Mouse (Mus musculus): ENCODE data around the gene Fmnl1. TPM values are rescaled to one million over a fixed set of nuclear protein-coding genes. Genes with fewer than 3 reads are reported as not detected.

Fmnl1 gene
- polyA plus RNA-seq, 1 experiment from 2014 or later = 4.4 TPM

DNA sequence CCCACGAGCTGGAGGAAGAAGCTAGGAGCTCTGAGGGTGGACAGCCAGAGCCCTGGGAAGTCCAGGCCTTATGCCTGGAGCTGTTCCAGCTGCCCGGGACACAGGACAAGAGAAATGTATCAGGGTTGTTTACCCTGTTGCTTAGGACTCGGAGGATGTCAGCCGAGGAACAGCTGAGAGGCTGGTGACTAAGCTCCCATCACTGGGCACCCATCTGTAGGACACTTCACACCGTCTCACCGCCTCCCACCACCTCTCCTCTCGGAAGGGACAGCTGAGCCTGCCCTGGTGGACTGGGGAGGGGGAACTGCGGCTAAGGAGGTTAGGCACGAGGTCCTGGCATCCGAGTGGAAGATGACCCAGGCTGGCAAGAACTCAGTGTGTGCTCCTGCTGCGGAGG lies 64.8 kb downstream of the Fmnl1 start:
- no peak for ATAC-seq (ENCODE audit: insufficient read depth, low FRiP score)
- 58% methylated on average over 11 of the region's 11 CpGs for WGBS
- H3K9ac ChIP-seq (ENCODE audit: low read length) = no peak overlapping the region; the same call in 1 of the 2 replicates

DNA sequence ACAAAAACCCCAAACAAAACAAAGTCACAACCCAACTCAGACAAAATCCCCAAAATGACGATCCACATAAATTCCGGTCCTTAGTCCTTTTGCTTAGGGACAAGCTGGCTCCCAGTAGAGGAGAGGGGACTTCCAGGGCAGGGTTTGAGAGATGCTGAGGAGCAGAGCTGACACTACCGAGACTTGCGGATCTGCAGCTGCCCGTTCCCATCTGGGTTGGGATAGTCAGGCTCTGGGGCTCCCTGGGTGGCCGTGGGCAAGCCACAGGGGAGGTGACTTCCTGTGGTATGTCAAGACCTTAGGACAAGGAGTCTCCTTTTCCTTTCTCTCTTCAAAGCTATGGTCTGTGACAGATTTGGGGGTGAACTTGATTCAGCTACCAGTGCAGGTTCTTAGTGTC lies 65.5 kb downstream of the Fmnl1 start:
- no peak for ATAC-seq (ENCODE audit: insufficient read depth, low FRiP score)
- 77% methylated on average over 6 of the region's 6 CpGs for WGBS
- Histone ChIP-seq H3K4me3 (replicated peaks; ENCODE audit: low read length) (no peak overlapping the region), H3K4me1 (ENCODE audit: control insufficient read depth, insufficient read depth, low read length) (peaks cover 7% of the 10 kb centered on the region; the same call in 1 of the 2 replicates), H3K36me3 (ENCODE audit: control insufficient read depth, insufficient read depth, low read length) (peaks cover 21% of the 10 kb centered on the region), H3K9me3 (replicated peaks; ENCODE audit: control insufficient read depth, low read length) (no peaks in the 10 kb centered on the region), H3K4me2 (ENCODE audit: low read depth, low read length) (no peak overlapping the region), H3K27me3 (ENCODE audit: control insufficient read depth, insufficient read depth, low read length) (no peaks in the 10 kb centered on the region), H3K9ac (ENCODE audit: low read length) (no peak overlapping the region), H3K27ac (ENCODE audit: low read length) (no peak overlapping the region)

More for the DNA sequence above, 64.8 kb downstream of the Fmnl1 start:
- H3K4me2 ChIP-seq (ENCODE audit: low read depth, low read length) = no peak overlapping the region
- peaks cover 22% of the 10 kb centered on the region for H3K36me3 ChIP-seq (ENCODE audit: control insufficient read depth, insufficient read depth, low read length)
- H3K9me3 ChIP-seq (replicated peaks; ENCODE audit: control insufficient read depth, low read length) = no peaks in the 10 kb centered on the region
- H3K27me3 ChIP-seq (ENCODE audit: control insufficient read depth, insufficient read depth, low read length) = no peaks in the 10 kb centered on the region
- no peak overlapping the region for H3K4me3 ChIP-seq (replicated peaks; ENCODE audit: low read length)
- H3K27ac ChIP-seq (ENCODE audit: low read length) = peak overlapping the region; percentile 38
- peaks cover 7% of the 10 kb centered on the region; the same call in 1 of the 2 replicates for H3K4me1 ChIP-seq (ENCODE audit: control insufficient read depth, insufficient read depth, low read length)

- peaks cover 21% of the 10 kb centered on the region for H3K36me3 ChIP-seq (ENCODE audit: control insufficient read depth, insufficient read depth, low read length)
- H3K4me1 ChIP-seq (ENCODE audit: control insufficient read depth, insufficient read depth, low read length) = peaks cover 7% of the 10 kb centered on the region; the same call in 1 of the 2 replicates
- H3K27ac ChIP-seq (ENCODE audit: low read length) = peak overlapping the region; percentile 38
- H3K9ac ChIP-seq (ENCODE audit: low read length) = no peak overlapping the region
- H3K4me3 ChIP-seq (replicated peaks; ENCODE audit: low read length) = no peak overlapping the region
- no peak for ATAC-seq (ENCODE audit: insufficient read depth, low FRiP score)
- H3K27me3 ChIP-seq (ENCODE audit: control insufficient read depth, insufficient read depth, low read length) = no peaks in the 10 kb centered on the region
- 69% methylated on average over 10 of the region's 10 CpGs for WGBS
- H3K9me3 ChIP-seq (replicated peaks; ENCODE audit: control insufficient read depth, low read length) = no peaks in the 10 kb centered on the region
- H3K4me2 ChIP-seq (ENCODE audit: low read depth, low read length) = no peak overlapping the region
Observed at GRCm38 (mm10) chr11:103236903-103237302, 66.0 kb downstream of the Fmnl1 start.

DNA sequence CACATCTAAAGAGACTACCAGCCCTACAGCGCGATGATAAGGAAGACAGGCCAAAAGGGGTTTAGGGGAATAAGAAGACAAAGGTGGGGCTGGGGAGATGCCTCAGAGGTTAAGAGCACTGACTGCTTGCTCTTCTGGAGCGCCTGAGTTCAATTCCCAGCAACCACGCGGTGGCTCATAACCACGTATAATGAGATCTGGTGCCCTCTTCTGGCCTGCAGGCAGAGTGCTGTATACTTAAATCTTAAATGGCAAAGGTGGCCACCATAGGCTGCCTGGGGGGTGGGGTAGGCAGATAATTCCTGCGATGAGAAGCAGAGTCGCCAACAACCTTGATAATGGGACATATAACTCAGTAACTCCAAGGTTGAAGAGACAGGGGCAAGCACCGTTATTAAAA lies 66.8 kb downstream of the Fmnl1 start:
- Histone ChIP-seq H3K27ac (ENCODE audit: low read length) (no peak overlapping the region), H3K4me2 (ENCODE audit: low read depth, low read length) (no peak overlapping the region), H3K27me3 (ENCODE audit: control insufficient read depth, insufficient read depth, low read length) (no peaks in the 10 kb centered on the region), H3K4me3 (replicated peaks; ENCODE audit: low read length) (no peak overlapping the region), H3K36me3 (ENCODE audit: control insufficient read depth, insufficient read depth, low read length) (peaks cover 21% of the 10 kb centered on the region), H3K4me1 (ENCODE audit: control insufficient read depth, insufficient read depth, low read length) (peaks cover 7% of the 10 kb centered on the region; the same call in 1 of the 2 replicates), H3K9ac (ENCODE audit: low read length) (no peak overlapping the region), H3K9me3 (replicated peaks; ENCODE audit: control insufficient read depth, low read length) (no peaks in the 10 kb centered on the region)
- 76% methylated on average over 9 of the region's 9 CpGs for WGBS
- ATAC-seq (ENCODE audit: insufficient read depth, low FRiP score) = no peak

DNA sequence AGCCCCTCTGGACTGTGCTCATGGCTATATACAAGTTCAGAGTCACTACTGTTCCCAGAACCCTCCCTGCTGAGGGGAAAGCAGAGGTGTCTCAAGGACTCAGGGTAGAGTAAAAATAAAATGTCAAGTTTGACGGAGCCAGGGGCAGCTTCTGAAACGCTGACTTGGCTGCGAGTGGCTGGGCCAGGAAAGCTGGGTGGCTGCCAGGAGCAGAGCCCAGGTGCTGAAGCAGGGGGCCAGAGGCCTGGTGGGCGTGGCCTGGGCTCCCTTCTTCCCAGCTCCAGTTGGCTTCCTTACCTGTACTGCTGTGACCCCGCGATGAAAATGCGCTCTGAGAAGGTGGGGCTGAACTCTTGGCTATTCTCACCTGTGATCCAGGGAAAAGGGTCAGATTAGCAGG lies 69.8 kb downstream of the Fmnl1 start:
- no peaks in the 10 kb centered on the region for H3K9me3 ChIP-seq (replicated peaks; ENCODE audit: control insufficient read depth, low read length)
- H3K4me3 ChIP-seq (replicated peaks; ENCODE audit: low read length) = no peak overlapping the region
- 30% methylated on average over 7 of the region's 7 CpGs for WGBS
- H3K4me1 ChIP-seq (ENCODE audit: control insufficient read depth, insufficient read depth, low read length) = peaks cover 7% of the 10 kb centered on the region
- peaks cover 21% of the 10 kb centered on the region for H3K36me3 ChIP-seq (ENCODE audit: control insufficient read depth, insufficient read depth, low read length)
- H3K9ac ChIP-seq (ENCODE audit: low read length) = no peak overlapping the region
- H3K4me2 ChIP-seq (ENCODE audit: low read depth, low read length) = no peak overlapping the region
- peak; percentile 25; the same call in 1 of the 2 replicates for ATAC-seq (ENCODE audit: insufficient read depth, low FRiP score)
- no peaks in the 10 kb centered on the region for H3K27me3 ChIP-seq (ENCODE audit: control insufficient read depth, insufficient read depth, low read length)
- H3K27ac ChIP-seq (ENCODE audit: low read length) = no peak overlapping the region

DNA sequence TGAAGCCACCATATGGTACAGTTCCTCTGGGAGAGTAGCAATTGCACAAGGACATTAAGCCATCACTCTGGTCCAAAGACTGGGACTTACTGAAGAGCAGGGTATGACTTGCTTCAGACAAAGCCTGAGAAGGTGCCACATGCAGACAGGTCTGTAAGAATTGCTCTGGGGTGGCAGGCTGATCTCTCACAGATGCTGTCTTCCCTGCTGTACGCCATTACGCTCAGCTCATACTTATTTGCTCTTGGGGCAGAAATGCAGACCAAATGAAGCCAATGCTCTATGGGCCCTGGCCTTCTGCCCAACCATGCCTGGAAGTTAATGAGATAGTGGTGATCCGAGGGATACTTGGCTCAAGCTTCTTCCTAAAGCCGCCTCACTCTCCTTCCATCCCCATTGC lies 73.9 kb downstream of the Fmnl1 start:
- Histone ChIP-seq H3K27ac (ENCODE audit: low read length) (no peak overlapping the region), H3K36me3 (ENCODE audit: control insufficient read depth, insufficient read depth, low read length) (no peaks in the 10 kb centered on the region), H3K4me1 (ENCODE audit: control insufficient read depth, insufficient read depth, low read length) (peaks cover 41% of the 10 kb centered on the region), H3K4me3 (replicated peaks; ENCODE audit: low read length) (no peak overlapping the region), H3K27me3 (ENCODE audit: control insufficient read depth, insufficient read depth, low read length) (no peaks in the 10 kb centered on the region), H3K9me3 (replicated peaks; ENCODE audit: control insufficient read depth, low read length) (no peaks in the 10 kb centered on the region), H3K9ac (ENCODE audit: low read length) (no peak overlapping the region), H3K4me2 (ENCODE audit: low read depth, low read length) (no peak overlapping the region)
- 79% methylated on average over 4 of the region's 4 CpGs for WGBS
- no peak for ATAC-seq (ENCODE audit: insufficient read depth, low FRiP score)

DNA sequence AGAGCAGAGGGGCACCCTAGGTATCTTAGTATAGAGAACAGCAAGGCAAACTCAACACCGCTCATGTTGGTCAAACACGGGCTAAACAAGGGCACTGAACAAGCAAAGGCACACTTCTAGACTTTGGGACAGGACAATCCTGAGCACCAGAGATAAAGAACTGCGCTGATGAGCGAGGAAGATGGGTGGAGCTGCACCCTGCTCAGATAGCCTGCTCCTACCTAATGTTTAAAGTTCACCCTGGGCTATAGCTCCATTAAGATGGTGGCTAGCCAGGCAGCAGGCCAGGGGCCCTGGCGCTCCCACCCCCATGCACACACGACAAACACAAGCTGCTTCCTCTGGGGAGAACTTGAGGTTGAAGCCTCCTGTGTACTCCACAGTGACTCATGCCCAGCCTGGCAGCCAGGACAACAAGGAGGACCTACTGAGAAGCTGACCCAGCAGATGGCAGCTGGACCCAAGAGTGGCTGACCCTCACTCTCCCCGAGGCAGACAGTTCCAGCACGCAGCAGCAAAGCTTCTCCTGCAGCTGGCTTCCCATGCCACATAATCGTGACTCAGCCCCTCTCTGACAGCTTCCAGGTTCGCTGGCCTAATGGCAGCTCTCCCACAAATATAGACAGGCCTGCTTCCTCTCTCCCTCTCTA lies 75.3 kb downstream of the Fmnl1 start:
- H3K36me3 ChIP-seq (ENCODE audit: control insufficient read depth, insufficient read depth, low read length) = no peaks in the 10 kb centered on the region
- 48% methylated on average over 10 of the region's 10 CpGs for WGBS
- no peaks in the 10 kb centered on the region for H3K9me3 ChIP-seq (replicated peaks; ENCODE audit: control insufficient read depth, low read length)
- ATAC-seq (ENCODE audit: insufficient read depth, low FRiP score) = peak; percentile 57; the same call in 1 of the 2 replicates
- no peak overlapping the region for H3K4me3 ChIP-seq (replicated peaks; ENCODE audit: low read length)
- H3K9ac ChIP-seq (ENCODE audit: low read length) = 0 out of 2 replicates have a peak overlapping the region, but pooled peaks have one; percentile 22
- H3K27ac ChIP-seq (ENCODE audit: low read length) = peak overlapping the region; percentile 69
- H3K4me1 ChIP-seq (ENCODE audit: control insufficient read depth, insufficient read depth, low read length) = peaks cover 41% of the 10 kb centered on the region
- H3K27me3 ChIP-seq (ENCODE audit: control insufficient read depth, insufficient read depth, low read length) = no peaks in the 10 kb centered on the region
- no peak overlapping the region for H3K4me2 ChIP-seq (ENCODE audit: low read depth, low read length)

DNA sequence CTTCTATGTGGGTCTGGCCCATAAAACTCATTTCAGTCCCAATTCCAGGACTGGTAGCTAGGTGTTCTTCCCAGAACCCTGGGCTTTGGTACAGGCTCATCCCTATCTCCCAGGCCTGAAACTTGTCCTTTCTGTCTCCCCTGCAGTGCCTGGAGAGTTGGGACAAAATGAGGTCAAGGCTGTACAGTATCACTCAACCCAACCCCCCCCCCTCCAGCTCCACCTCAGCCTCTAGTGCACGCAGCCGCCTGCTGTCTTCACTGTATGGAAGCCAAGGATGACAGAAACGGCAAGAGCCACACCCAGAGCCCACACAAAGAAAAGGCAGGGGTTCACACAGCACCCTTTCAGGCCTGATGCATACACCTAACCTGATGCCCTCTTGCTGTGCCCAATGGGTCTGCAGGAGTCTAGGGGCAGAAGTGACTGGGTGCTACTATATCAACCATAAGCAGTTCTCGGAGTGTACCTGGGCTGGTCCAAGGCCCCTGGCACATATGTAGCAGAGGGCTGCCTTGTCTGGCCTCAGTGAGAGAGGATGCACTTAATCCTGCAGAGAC lies 75.9 kb downstream of the Fmnl1 start:
- peak; percentile 38; the same call in 1 of the 2 replicates for ATAC-seq (ENCODE audit: insufficient read depth, low FRiP score)
- Histone ChIP-seq H3K4me1 (ENCODE audit: control insufficient read depth, insufficient read depth, low read length) (peaks cover 41% of the 10 kb centered on the region), H3K27me3 (ENCODE audit: control insufficient read depth, insufficient read depth, low read length) (no peaks in the 10 kb centered on the region), H3K27ac (ENCODE audit: low read length) (peak overlapping the region; percentile 69), H3K4me2 (ENCODE audit: low read depth, low read length) (no peak overlapping the region), H3K9ac (ENCODE audit: low read length) (no peak overlapping the region), H3K36me3 (ENCODE audit: control insufficient read depth, insufficient read depth, low read length) (no peaks in the 10 kb centered on the region), H3K4me3 (replicated peaks; ENCODE audit: low read length) (no peak overlapping the region), H3K9me3 (replicated peaks; ENCODE audit: control insufficient read depth, low read length) (no peaks in the 10 kb centered on the region)
- WGBS = 33% methylated on average over 4 of the region's 4 CpGs

GRCm38 (mm10) chr11:103247504-103248177 lies 76.7 kb downstream of the Fmnl1 start:
- Histone ChIP-seq H3K4me2 (ENCODE audit: low read depth, low read length) (no peak overlapping the region), H3K36me3 (ENCODE audit: control insufficient read depth, insufficient read depth, low read length) (no peaks in the 10 kb centered on the region), H3K4me3 (replicated peaks; ENCODE audit: low read length) (no peak overlapping the region), H3K27ac (ENCODE audit: low read length) (peak overlapping the region; percentile 69), H3K4me1 (ENCODE audit: control insufficient read depth, insufficient read depth, low read length) (peaks cover 41% of the 10 kb centered on the region), H3K9me3 (replicated peaks; ENCODE audit: control insufficient read depth, low read length) (no peaks in the 10 kb centered on the region), H3K9ac (ENCODE audit: low read length) (0 out of 2 replicates have a peak overlapping the region, but pooled peaks have one; percentile 27), H3K27me3 (ENCODE audit: control insufficient read depth, insufficient read depth, low read length) (no peaks in the 10 kb centered on the region)
- peak; percentile 67 for ATAC-seq (ENCODE audit: insufficient read depth, low FRiP score)
- 48% methylated on average over 11 of the region's 11 CpGs for WGBS

Data from stomach, embryonic 16.5 days (tissue).